Mouse (Mus musculus) CH12.LX (cell line): ENCODE results near the gene Ddah1.

Source experiments
- CTCF ChIP-seq, 2 experiments: IDR thresholded peaks in 1 of 2; conservative IDR thresholded peaks in 1 of 2; 2 replicates each; pipeline ENCODE4 v1.5.1; 2011 to 2012; ENCODE audit warnings: low read depth in 2 of 2, low read length in 2 of 2, improper control_type of control experiment in 1 of 2, inconsistent platforms in 1 of 2, mild to moderate bottlenecking in 1 of 2, moderate library complexity in 1 of 2
- MAFK ChIP-seq: IDR thresholded peaks from 2 replicates; pipeline ENCODE4 v1.6.1; 2011; ENCODE audit warnings: low read length, improper control_type of control experiment; ENCODE audit not compliant: insufficient replicate concordance
- MAX ChIP-seq: IDR thresholded peaks from 2 replicates; pipeline ENCODE4 v1.6.1; 2011; ENCODE audit warnings: low read length, improper control_type of control experiment

- TF ChIP-seq CTCF (conservative IDR thresholded peaks at IDR 0.05 in 1 of 2, IDR thresholded peaks at IDR 0.05 in 1 of 2; ENCODE audit: low read depth in 2 of 2, low read length in 2 of 2) (no peak), MAX (no peak), MAFK (no peak)
These were observed 32.2 kb downstream of the Ddah1 start for GRCm38 (mm10) chr3:145790709-145791108.
